Mouse (Mus musculus) layer of hippocampus, adult 9-11 months (tissue): ENCODE data around the gene Hnrnph1.
A peak's percentile ranks its signal among the peaks of the same experiment; 100 is the strongest.
"Not testable (repeated sequence)": the region's sequence is repeated elsewhere in the genome, so short reads cannot be mapped to it uniquely, and the experiment has no call there.

ENCODE experiments used
- DNase-seq: peaks from one replicate; pipeline ENCODE4 v3.0.0; 2022

The Hnrnph1 gene

GRCm38 (mm10) chr11:50376911-50377891 is at the start of gene Hnrnph1:
Gene Hnrnph1 (plus strand): TSS chr11:50376990.
- peak; percentile 99 for DNase-seq

- DNase-seq, result no peak
Measured at GRCm38 (mm10) chr11:50328075-50328625, 48.6 kb upstream of the Hnrnph1 start.

GRCm38 (mm10) chr11:50329378-50329777 is 47.4 kb upstream of the Hnrnph1 start:
- DNase-seq, result no peak

GRCm38 (mm10) chr11:50333181-50333580 is 43.6 kb upstream of the Hnrnph1 start:
- no peak for DNase-seq

DNA sequence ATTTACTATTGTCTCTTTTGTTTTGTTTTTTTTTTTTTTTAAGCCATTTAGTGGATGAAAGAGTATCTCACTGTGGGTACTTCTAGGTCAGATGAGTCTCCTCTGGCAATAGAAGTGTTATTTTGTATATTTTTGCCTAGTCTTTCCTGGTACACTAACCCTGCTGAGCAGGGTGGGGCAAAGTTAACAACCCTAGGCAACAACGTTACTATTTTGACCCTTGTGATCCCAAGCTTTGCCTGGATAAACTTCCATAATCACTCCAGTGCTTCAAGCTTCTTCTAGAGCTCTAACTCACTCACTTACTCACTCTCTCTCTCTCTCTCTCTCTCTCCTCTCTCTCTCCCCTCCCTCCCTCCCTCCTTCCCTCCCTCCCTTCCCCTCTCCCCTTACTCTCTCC is 40.7 kb upstream of the Hnrnph1 start:
- no peak for DNase-seq

DNA sequence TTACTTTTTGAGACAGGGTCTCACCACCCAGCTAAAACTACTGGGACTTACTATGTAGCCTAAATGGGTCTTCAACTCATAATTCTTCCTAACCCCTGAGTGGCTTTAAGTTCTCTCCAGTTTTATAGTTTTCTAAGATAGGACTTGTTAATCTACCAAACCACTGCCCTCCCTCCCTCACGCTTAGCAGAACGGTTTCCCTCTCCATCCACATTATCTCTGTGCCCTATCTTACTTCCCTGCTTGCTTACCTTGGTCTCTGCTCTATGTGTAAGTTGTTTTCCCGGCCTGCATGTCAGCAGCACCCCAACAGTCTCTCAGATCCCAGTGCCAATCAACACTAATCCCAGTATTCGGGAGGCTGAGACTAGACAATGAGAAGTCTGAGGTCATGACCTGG is 39.9 kb upstream of the Hnrnph1 start:
- DNase-seq, result no peak

DNA sequence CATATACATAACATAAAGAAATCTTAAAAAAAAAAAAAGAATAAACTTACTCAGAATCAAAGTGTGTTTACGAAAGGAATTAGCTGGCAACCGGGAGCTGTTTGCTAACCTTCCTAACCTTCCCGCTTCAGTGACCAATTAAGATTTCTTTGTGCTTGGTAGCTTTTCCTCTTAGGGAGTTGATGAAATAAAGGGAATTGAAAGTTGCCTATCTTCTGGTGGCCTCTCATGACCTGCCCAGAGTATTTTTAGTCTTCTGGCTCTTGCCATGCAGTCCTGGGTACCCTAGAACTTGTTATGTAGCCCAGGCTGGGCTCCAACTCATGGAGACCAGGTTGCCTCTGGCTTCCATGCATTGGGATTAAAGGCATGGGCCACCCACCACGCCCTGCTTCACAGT is 31.3 kb upstream of the Hnrnph1 start:
- DNase-seq, result no peak

GRCm38 (mm10) chr11:50346256-50347032 is 30.3 kb upstream of the Hnrnph1 start:
- no peak for DNase-seq

DNA sequence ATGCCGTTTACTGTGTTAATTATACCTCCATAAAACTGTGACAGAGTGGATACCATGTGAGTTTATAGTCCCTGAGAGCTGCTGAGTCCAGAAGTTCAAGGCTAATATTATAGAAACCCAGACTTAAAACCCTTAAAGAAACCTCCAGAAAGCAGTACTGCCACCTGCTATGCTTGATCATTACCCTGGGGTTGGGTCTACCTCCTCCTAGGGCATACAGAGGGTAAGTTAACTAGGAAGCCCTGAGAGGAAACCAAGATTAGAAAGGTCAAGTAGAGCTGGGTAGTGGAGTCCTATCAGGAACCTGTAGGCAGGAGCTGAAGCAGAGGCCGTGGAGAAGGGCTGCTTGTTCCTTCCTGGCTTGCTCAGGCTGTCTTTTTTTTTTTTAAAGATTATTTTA is 24.6 kb upstream of the Hnrnph1 start:
- no peak for DNase-seq

- DNase-seq, result no peak
Measured at GRCm38 (mm10) chr11:50354162-50354561, 22.6 kb upstream of the Hnrnph1 start, which contains the start of gene Cby3. Gene Cby3 (plus strand): TSS chr11:50354462.

DNA sequence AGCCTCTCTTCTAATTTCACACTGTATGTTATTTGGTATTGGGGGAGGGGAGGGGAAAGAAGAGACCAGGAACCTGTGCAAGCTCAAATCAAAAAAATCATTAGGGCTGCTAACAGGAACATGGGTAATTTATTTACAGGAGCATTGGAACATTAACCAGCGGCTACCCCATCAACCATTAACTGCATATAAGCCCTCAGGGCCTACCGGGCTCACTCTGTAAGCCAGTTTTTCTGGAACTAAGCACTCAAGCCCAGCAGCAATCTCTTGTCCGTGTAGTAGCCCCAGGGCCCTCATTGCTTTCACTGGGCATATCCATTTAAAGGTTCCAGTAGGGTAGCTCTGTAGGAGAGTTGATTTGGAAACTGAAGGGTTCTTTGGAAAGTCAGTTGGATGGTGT is 21.9 kb upstream of the Hnrnph1 start:
- DNase-seq, result no peak

DNA sequence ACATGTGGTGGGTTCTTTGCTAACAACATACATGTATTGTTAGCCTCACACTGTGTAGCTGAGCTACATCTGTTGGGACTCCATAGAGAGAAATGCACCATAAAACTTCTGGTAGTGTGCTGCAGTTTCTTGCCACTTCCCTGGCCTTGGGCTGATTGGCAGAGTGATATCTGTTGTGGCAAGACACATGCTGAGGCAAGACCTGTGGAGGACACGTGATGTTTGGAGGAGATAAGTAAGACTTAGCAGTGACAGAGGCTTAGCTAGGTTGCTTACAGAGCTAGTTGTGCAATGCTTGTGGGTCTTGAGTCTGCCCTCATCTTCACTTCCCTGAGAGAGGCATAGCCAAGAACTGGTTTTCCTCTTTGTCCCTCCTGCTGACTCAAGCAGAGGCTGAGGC is 21.4 kb upstream of the Hnrnph1 start:
- no peak for DNase-seq

DNA sequence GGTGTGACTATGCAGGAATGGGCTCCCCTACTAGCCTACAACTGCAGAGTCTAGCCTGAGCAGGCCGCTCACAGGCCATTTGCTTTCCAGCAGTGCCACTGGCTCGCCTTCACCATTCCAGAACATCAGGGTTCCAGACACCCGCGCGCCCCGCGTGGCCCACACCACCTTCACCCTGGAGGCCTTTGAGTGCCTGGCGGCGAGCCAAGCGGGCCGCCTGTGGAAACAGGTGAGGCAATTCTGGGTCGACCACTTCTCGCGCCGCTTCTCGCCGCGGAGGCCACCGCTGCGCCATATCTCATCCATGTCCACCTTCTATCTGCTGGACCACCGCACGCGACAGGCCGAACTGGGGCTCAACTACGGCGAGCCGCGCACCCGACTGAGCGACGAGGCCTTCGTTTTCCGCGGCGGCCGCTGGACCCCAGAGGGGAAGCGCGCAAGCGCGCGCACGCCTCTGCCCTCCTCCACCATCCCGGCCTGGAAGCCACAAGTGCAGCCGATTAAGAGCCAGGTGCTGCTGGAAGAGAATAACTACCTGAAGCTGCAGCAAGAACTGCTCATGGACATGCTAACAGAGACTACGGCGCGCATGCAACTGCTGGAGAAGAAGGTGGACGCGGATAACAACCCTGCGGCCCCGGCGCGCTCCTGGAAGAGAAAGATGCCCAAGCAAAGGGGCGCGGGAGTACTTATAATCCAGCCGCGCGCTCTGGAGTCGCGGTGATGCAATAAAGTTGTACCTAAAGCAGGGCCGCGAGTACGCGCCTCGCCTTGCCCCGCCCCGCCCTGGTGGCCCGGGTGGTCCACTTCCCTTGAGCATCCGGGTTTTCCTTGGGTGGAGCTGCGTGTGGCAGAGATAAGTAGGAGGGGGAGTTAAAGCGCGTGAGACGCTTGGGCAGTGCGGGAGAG is 17.6 kb upstream of the Hnrnph1 start:
- DNase-seq, result peak; percentile 69

DNA sequence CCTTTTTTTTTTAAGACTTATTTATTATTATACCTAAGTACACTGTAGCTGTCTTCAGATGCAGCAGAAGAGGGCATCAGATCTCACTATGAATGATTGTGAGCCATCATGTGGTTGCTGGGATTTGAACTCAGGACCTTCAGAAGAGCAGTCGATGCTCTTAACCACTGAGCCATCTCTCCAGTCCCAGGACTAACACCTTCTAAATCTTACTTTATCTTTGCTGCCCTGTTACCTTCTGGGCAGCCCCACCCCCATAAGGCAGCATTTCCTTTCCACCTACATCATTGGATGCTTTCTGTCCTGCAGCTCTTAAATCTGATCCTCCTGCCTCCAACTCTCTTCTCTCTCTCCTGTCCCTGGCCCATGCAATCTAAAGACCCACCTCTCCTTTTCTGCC is 15.5 kb upstream of the Hnrnph1 start:
- DNase-seq, result not testable (repeated sequence)

DNA sequence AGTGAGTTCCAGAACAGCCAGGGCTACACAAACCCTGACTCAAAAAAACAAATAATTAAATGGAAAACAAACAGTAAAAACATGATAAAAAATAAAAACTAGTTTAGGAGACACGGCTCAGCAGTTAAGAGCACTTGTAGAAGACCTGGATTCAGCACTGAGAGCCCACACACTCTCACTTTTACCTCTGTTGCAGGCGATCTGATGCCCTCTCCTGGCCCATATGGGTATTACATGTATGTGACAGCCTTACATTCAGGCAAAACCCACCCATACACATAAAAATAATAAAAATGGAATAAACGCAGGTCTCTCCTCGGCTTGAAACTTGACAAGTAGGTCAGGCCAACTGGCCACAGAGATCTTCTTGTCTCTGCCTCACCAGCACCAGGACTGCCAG is 12.2 kb upstream of the Hnrnph1 start:
- DNase-seq, result peak; percentile 72

- DNase-seq, result no peak
Measured at GRCm38 (mm10) chr11:50365322-50365721, 11.5 kb upstream of the Hnrnph1 start.

DNA sequence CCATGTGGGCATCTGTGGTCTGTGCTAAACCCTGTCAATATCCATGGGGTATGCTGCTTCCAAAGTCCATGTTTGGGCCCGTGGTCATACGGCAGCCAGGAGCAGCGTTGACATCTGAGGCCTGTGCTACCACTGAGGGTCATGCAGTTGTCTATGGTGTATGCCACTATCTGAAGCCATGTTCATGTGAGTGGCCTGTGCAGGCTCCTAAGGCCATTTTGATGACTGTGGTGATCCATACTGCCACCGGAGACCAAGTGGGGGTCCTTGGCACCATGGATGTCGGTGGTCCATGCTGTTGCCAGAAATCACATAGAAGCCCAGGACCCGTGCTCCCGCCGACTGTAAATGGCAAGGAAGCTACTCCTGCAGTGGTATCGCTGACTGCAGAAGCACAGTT is 9.3 kb upstream of the Hnrnph1 start:
- no peak for DNase-seq

- DNase-seq, result no peak
Measured at GRCm38 (mm10) chr11:50369360-50369911, 7.4 kb upstream of the Hnrnph1 start.

DNA sequence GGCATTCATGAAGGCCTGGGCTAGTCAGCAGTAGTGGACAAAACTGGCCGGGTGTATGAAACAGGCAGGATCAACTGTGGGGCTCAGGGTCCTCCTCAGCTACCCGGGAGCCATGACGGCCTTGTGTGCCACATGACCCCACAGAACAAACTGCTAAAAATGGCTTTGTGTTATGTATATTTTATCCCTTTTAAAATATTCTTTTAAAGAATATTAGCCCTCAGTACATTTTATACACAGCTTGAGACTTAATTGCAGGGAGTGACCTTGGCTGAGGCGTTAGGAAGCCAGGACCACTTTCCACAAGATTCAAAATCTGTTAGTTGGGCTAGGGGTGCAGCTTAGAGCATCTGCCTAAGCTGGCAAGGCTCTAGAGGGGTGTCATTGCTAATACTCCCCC is 5.8 kb upstream of the Hnrnph1 start:
- no peak for DNase-seq

DNA sequence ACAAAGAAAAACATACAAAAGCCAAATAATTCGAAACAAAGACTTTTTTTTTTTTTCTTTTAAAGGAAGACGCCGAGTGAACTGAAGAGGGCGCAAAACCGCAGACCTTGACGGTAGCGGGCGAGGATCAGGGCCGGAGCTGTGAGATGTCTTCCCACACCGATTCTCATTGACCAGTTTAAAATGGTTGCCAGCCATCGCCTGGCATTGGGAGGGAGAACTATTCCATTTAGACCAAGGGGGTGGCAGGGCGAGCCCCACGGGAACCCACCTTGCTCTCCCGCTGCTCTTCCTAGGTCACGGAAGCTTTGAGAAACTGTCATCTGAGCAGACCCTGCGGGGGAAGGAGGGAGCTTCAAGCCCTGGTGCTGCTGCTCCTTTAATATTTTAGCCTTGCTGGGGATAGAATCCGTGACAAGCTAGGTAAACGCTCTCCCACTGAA is 5.4 kb upstream of the Hnrnph1 start:
- no peak for DNase-seq

- DNase-seq, result no peak
Measured at GRCm38 (mm10) chr11:50371911-50372310, 4.9 kb upstream of the Hnrnph1 start.

DNA sequence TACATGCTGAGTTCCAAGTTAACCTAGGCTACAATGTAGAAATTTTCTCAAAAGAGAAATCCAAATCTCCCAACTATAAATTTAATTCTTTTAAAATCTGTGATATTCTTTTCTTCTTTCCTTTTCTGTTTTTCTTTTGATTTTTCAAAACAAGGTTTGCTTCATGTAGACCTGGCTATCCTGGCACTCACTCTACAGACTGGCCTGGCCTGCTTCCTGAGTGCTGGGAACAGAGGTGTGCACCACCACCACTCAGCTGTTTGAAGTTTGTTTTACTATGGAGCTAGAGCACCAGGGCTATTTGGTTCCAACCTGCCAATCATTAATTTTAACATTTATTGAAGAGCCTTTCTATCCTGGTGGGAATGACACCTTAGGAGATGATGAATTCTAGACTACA is 3.7 kb upstream of the Hnrnph1 start:
- DNase-seq, result no peak
